18 mouse cellular contexts compared by ENCODE assay signal in the genomic region with DNA sequence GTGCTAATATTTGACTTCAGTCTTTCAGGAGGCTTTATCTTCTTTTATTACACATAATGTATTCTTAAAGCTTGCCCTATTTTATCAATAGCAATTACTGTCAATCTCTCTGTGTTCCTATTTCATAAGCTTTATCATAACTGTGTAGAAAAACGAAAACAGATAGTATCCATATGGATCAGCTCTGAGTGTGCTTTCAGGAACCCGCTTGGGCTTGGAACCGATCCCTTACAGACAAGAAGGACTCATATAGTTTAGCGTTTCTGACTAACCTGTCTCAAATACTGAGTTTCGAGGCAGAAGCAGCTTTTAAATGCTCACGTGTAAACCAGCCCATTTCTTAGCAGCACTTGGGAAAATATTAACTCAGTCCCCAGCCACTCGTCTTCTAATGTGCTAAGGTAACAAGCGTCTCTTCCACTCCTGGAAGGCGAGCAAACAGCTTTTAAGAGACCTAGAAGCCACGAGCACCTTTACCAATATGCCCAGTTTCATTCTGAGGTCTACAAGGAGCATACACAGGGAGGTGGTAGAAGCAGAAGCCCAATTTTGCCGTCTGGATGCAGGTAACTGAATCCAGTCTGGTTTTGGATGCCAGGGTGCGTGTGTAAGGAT.
DNase-seq lines count a peak whose midpoint lies in the region; ATAC-seq lines count a peak whose summit lies in the region.
"Had no signal": no experiment of that assay in that cellular context is flagged by ENCODE, and none has a peak within 500 bp of the region (broad histone marks: within the 10 kb centered on the region; RNA-seq: fewer than 3 reads in every experiment).

No protein-coding gene starts in this region.

- H3K4me2 ChIP-seq in embryonic facial prominence, embryonic 13.5 days: peak overlapping the region; percentile 46
- no peak overlapping the region for H3K4me2 ChIP-seq in limb, embryonic 12.5 days
- peak overlapping the region; percentile 47; the same call in 1 of the 2 replicates for H3K4me2 ChIP-seq in limb, embryonic 13.5 days (replicated peaks)

- H3K27ac ChIP-seq in embryonic facial prominence, embryonic 13.5 days: peak overlapping the region; percentile 74
- no peak overlapping the region; the same call in 1 of the 2 replicates for H3K27ac ChIP-seq in embryonic facial prominence, embryonic 10.5 days (replicated peaks)
- 0 out of 2 replicates have a peak overlapping the region, but pooled peaks have one; percentile 1 for H3K27ac ChIP-seq in limb, embryonic 12.5 days
- no peak overlapping the region for H3K27ac ChIP-seq in limb, embryonic 10.5 days
- peak overlapping the region; percentile 63 for H3K27ac ChIP-seq in limb, embryonic 13.5 days
- H3K27ac ChIP-seq: forebrain, embryonic 10.5 days; hindbrain, embryonic 10.5 days; hindbrain, postnatal 0 days; stomach, embryonic 15.5 days had no signal

- DNase-seq in embryonic facial prominence, embryonic 10.5 days (ENCODE audit: low spot score): no peak
- no peak for DNase-seq in limb, embryonic 10.5 days (ENCODE audit: low spot score)
- peak; percentile 22 for DNase-seq in brain, adult 2 months (ENCODE audit: low read depth, low spot score)
- no peak for DNase-seq in cerebellum, adult 11-12 months
- no peak for DNase-seq in cerebellum, postnatal 36 days
- DNase-seq: kidney, adult 2 months; kidney, postnatal 25 days; liver, postnatal 0 days; retina, postnatal 1 day had no signal

- H3K4me3 ChIP-seq in embryonic facial prominence, embryonic 13.5 days: no peak overlapping the region
- H3K4me3 ChIP-seq in embryonic facial prominence, embryonic 10.5 days: no peak overlapping the region
- no peak overlapping the region for H3K4me3 ChIP-seq in limb, embryonic 12.5 days (replicated peaks)
- no peak overlapping the region for H3K4me3 ChIP-seq in limb, embryonic 10.5 days
- no peak overlapping the region for H3K4me3 ChIP-seq in limb, embryonic 13.5 days
- H3K4me3 ChIP-seq: forebrain, embryonic 10.5 days; hindbrain, embryonic 10.5 days; stomach, embryonic 15.5 days had no signal

- no peaks in the 10 kb centered on the region; the same call in 1 of the 2 replicates for H3K27me3 ChIP-seq in embryonic facial prominence, embryonic 13.5 days
- H3K27me3 ChIP-seq in embryonic facial prominence, embryonic 10.5 days (replicated peaks; ENCODE audit: low read depth, poor library complexity, severe bottlenecking): no peaks in the 10 kb centered on the region
- H3K27me3 ChIP-seq in limb, embryonic 12.5 days: no peaks in the 10 kb centered on the region
- no peaks in the 10 kb centered on the region for H3K27me3 ChIP-seq in limb, embryonic 10.5 days (ENCODE audit: low read depth, poor library complexity, severe bottlenecking)
- no peaks in the 10 kb centered on the region for H3K27me3 ChIP-seq in limb, embryonic 13.5 days
- H3K27me3 ChIP-seq: stomach, embryonic 15.5 days had no signal

- ATAC-seq in embryonic facial prominence, embryonic 13.5 days (ENCODE audit: insufficient number of reproducible peaks, insufficient read depth, low FRiP score, low TSS enrichment, low read depth): no peak
- ATAC-seq in limb, embryonic 12.5 days (ENCODE audit: insufficient number of reproducible peaks, insufficient read depth, low FRiP score, low TSS enrichment, low read depth): no peak
- no peak for ATAC-seq in limb, embryonic 13.5 days (ENCODE audit: low FRiP score, low read depth)
- ATAC-seq: hindbrain, postnatal 0 days; liver, postnatal 0 days; midbrain, embryonic 16.5 days had no signal

- peaks cover 21% of the 10 kb centered on the region for H3K4me1 ChIP-seq in embryonic facial prominence, embryonic 13.5 days
- peaks cover 13% of the 10 kb centered on the region for H3K4me1 ChIP-seq in embryonic facial prominence, embryonic 10.5 days
- H3K4me1 ChIP-seq in limb, embryonic 12.5 days (replicated peaks): peaks cover 15% of the 10 kb centered on the region
- peaks cover 13% of the 10 kb centered on the region for H3K4me1 ChIP-seq in limb, embryonic 10.5 days
- H3K4me1 ChIP-seq in limb, embryonic 13.5 days: peaks cover 22% of the 10 kb centered on the region
- H3K4me1 ChIP-seq: forebrain, embryonic 10.5 days; hindbrain, embryonic 10.5 days had no signal

- H3K9ac ChIP-seq in embryonic facial prominence, embryonic 13.5 days: no peak overlapping the region
- H3K9ac ChIP-seq in limb, embryonic 12.5 days (replicated peaks): no peak overlapping the region
- no peak overlapping the region for H3K9ac ChIP-seq in limb, embryonic 13.5 days
- H3K9ac ChIP-seq: forebrain, postnatal 0 days; liver, postnatal 0 days; stomach, embryonic 15.5 days had no signal

- no peaks in the 10 kb centered on the region for H3K9me3 ChIP-seq in embryonic facial prominence, embryonic 13.5 days
- no peaks in the 10 kb centered on the region for H3K9me3 ChIP-seq in embryonic facial prominence, embryonic 10.5 days
- no peaks in the 10 kb centered on the region for H3K9me3 ChIP-seq in limb, embryonic 12.5 days
- no peaks in the 10 kb centered on the region for H3K9me3 ChIP-seq in limb, embryonic 10.5 days (replicated peaks)
- H3K9me3 ChIP-seq in limb, embryonic 13.5 days: no peaks in the 10 kb centered on the region
- H3K9me3 ChIP-seq: forebrain, embryonic 10.5 days; hindbrain, embryonic 10.5 days; stomach, embryonic 15.5 days had no signal

- WGBS in embryonic facial prominence, embryonic 13.5 days: 62% methylated on average over 12 of the region's 12 CpGs
- 89% methylated on average over 12 of the region's 12 CpGs for WGBS in embryonic facial prominence, embryonic 10.5 days
- WGBS in limb, embryonic 12.5 days: 83% methylated on average over 12 of the region's 12 CpGs
- 92% methylated on average over 12 of the region's 12 CpGs for WGBS in limb, embryonic 10.5 days
- 71% methylated on average over 12 of the region's 12 CpGs for WGBS in limb, embryonic 13.5 days

- H3K36me3 ChIP-seq in embryonic facial prominence, embryonic 13.5 days: no peaks in the 10 kb centered on the region
- no peaks in the 10 kb centered on the region for H3K36me3 ChIP-seq in embryonic facial prominence, embryonic 10.5 days (replicated peaks)
- no peaks in the 10 kb centered on the region; the same call in 1 of the 2 replicates for H3K36me3 ChIP-seq in limb, embryonic 12.5 days
- H3K36me3 ChIP-seq in limb, embryonic 10.5 days: no peaks in the 10 kb centered on the region
- H3K36me3 ChIP-seq in limb, embryonic 13.5 days: no peaks in the 10 kb centered on the region
- H3K36me3 ChIP-seq: forebrain, embryonic 10.5 days; hindbrain, embryonic 10.5 days; stomach, embryonic 15.5 days had no signal

Comparison
In these comparisons a context has a peak if more than half of its experiments do, and no peak if none do; other contexts are left out.
1. H3K27ac ChIP-seq: peak in embryonic facial prominence, embryonic 13.5 days (single experiment), limb, embryonic 12.5 days (single experiment) and limb, embryonic 13.5 days (single experiment); none in embryonic facial prominence, embryonic 10.5 days (single experiment) and limb, embryonic 10.5 days (single experiment).